Mouse (Mus musculus): ENCODE results near the gene Wdr70. TPM values are rescaled to one million over a fixed set of nuclear protein-coding genes. Genes with fewer than 3 reads are reported as not detected.

Wdr70 gene
- polyA plus RNA-seq, 1 experiment: 3.8 TPM

DNA sequence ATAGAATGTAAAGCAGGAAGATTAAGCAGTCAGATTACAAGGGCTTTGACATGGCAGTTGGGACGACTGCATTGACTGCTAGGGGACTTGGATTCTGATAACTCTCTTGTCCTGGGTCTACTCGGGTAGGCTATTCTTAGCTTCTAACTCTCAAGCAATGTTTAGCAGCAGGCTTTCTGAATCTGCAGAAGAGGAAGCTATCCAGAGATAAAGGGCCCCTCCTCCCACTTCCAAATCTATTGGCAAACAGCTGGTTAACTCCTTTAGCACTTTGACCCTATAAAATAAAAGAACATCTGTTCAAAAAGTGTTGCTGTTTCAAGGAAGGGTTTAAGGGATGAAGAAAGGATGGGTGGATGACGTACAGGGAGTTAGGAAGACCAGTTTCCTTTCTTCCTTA lies 157.3 kb downstream of the Wdr70 start:
- 43% methylated on average over 3 of the region's 3 CpGs for WGBS

GRCm38 (mm10) chr15:7935571-7936165 lies 163.3 kb downstream of the Wdr70 start:
- TF ChIP-seq CTCF (IDR thresholded peaks at IDR 0.05; ENCODE audit: extremely low read depth, insufficient read length, insufficient replicate concordance, low read depth, low read length) (no peak), POLR2A (IDR thresholded peaks at IDR 0.05; ENCODE audit: low read depth, low read length) (no peak)
- WGBS: 78% methylated on average over 7 of the region's 7 CpGs
- no peak overlapping the region for H3K4me3 ChIP-seq (ENCODE audit: low read depth, low read length)

More for the DNA sequence above, 157.3 kb downstream of the Wdr70 start:
- no peaks in the 10 kb centered on the region for H3K36me3 ChIP-seq (ENCODE audit: control insufficient read depth, insufficient read depth, low read length)
- no peaks in the 10 kb centered on the region; the same call in 1 of the 2 replicates for H3K27me3 ChIP-seq (ENCODE audit: control insufficient read depth, insufficient read depth, low read length)
- H3K27ac ChIP-seq (ENCODE audit: insufficient read depth, low read depth, low read length): no peak overlapping the region
- H3K4me3 ChIP-seq (ENCODE audit: low read depth, low read length): no peak overlapping the region
- TF ChIP-seq CTCF (IDR thresholded peaks at IDR 0.05; ENCODE audit: extremely low read depth, insufficient read length, insufficient replicate concordance, low read depth, low read length): no peak
- TF ChIP-seq POLR2A (IDR thresholded peaks at IDR 0.05; ENCODE audit: low read depth, low read length): no peak
- H3K4me1 ChIP-seq (ENCODE audit: control insufficient read depth, insufficient read depth, insufficient read length, low read length): no peaks in the 10 kb centered on the region

GRCm38 (mm10) chr15:7934580-7934979 lies 164.4 kb downstream of the Wdr70 start:
- Histone ChIP-seq H3K27ac (ENCODE audit: insufficient read depth, low read depth, low read length) (no peak overlapping the region), H3K36me3 (ENCODE audit: control insufficient read depth, insufficient read depth, low read length) (no peaks in the 10 kb centered on the region), H3K27me3 (ENCODE audit: control insufficient read depth, insufficient read depth, low read length) (no peaks in the 10 kb centered on the region), H3K4me1 (ENCODE audit: control insufficient read depth, insufficient read depth, insufficient read length, low read length) (peaks cover 3% of the 10 kb centered on the region; the same call in 1 of the 2 replicates), H3K4me3 (ENCODE audit: low read depth, low read length) (no peak overlapping the region)
- TF ChIP-seq CTCF (IDR thresholded peaks at IDR 0.05; ENCODE audit: extremely low read depth, insufficient read length, insufficient replicate concordance, low read depth, low read length): no peak
- TF ChIP-seq POLR2A (IDR thresholded peaks at IDR 0.05; ENCODE audit: low read depth, low read length): no peak
- 46% methylated on average over 4 of the region's 4 CpGs for WGBS

More at GRCm38 (mm10) chr15:7935571-7936165, 163.3 kb downstream of the Wdr70 start:
- Histone ChIP-seq H3K27ac (ENCODE audit: insufficient read depth, low read depth, low read length) (no peak overlapping the region), H3K27me3 (ENCODE audit: control insufficient read depth, insufficient read depth, low read length) (no peaks in the 10 kb centered on the region), H3K36me3 (ENCODE audit: control insufficient read depth, insufficient read depth, low read length) (no peaks in the 10 kb centered on the region), H3K4me1 (ENCODE audit: control insufficient read depth, insufficient read depth, insufficient read length, low read length) (peaks cover 3% of the 10 kb centered on the region; the same call in 1 of the 2 replicates)

GRCm38 (mm10) chr15:7934105-7934504 lies 164.9 kb downstream of the Wdr70 start:
- no peak overlapping the region for H3K4me3 ChIP-seq (ENCODE audit: low read depth, low read length)
- no peaks in the 10 kb centered on the region for H3K27me3 ChIP-seq (ENCODE audit: control insufficient read depth, insufficient read depth, low read length)
- H3K4me1 ChIP-seq (ENCODE audit: control insufficient read depth, insufficient read depth, insufficient read length, low read length): peaks cover 3% of the 10 kb centered on the region; the same call in 1 of the 2 replicates
- TF ChIP-seq POLR2A (IDR thresholded peaks at IDR 0.05; ENCODE audit: low read depth, low read length) (no peak), CTCF (IDR thresholded peaks at IDR 0.05; ENCODE audit: extremely low read depth, insufficient read length, insufficient replicate concordance, low read depth, low read length) (no peak)
- H3K27ac ChIP-seq (ENCODE audit: insufficient read depth, low read depth, low read length): no peak overlapping the region
- WGBS: 58% methylated on average over 16 of the region's 16 CpGs
- H3K36me3 ChIP-seq (ENCODE audit: control insufficient read depth, insufficient read depth, low read length): no peaks in the 10 kb centered on the region

DNA sequence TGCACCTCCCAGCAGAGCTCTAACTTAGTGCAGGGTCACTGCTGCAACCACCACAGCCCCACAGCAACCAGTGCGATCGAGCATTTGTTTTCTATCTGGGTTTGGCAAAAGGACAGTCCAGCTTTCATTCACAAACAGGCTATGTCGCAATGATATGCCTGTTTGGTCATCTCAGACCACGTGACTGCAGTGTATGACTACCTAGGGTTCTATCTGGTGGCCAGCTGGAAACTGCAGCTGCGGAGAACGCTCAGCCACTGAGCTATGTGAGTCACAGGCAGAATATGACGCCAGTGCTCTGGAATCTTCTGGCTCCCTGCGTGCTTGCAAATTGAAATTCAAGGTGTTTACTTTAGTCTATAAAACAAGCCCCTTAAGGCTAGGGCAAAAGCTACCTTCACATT lies 167.4 kb downstream of the Wdr70 start:
- WGBS: 63% methylated on average over 8 of the region's 8 CpGs
- Histone ChIP-seq H3K4me3 (ENCODE audit: low read depth, low read length) (no peak overlapping the region), H3K36me3 (ENCODE audit: control insufficient read depth, insufficient read depth, low read length) (no peaks in the 10 kb centered on the region)

GRCm38 (mm10) chr15:7925382-7925781 lies 173.6 kb downstream of the Wdr70 start:
- H3K27ac ChIP-seq (ENCODE audit: insufficient read depth, low read depth, low read length): no peak overlapping the region
- H3K4me3 ChIP-seq (ENCODE audit: low read depth, low read length): no peak overlapping the region
- peaks cover 2% of the 10 kb centered on the region; the same call in 1 of the 2 replicates for H3K36me3 ChIP-seq (ENCODE audit: control insufficient read depth, insufficient read depth, low read length)
- H3K4me1 ChIP-seq (ENCODE audit: control insufficient read depth, insufficient read depth, insufficient read length, low read length): no peaks in the 10 kb centered on the region
- no peaks in the 10 kb centered on the region for H3K27me3 ChIP-seq (ENCODE audit: control insufficient read depth, insufficient read depth, low read length)
- 93% methylated on average over 4 of the region's 4 CpGs for WGBS
- TF ChIP-seq CTCF (IDR thresholded peaks at IDR 0.05; ENCODE audit: extremely low read depth, insufficient read length, insufficient replicate concordance, low read depth, low read length) (no peak), POLR2A (IDR thresholded peaks at IDR 0.05; ENCODE audit: low read depth, low read length) (no peak)

More for the DNA sequence above, 167.4 kb downstream of the Wdr70 start:
- Histone ChIP-seq H3K4me1 (ENCODE audit: control insufficient read depth, insufficient read depth, insufficient read length, low read length) (peaks cover 3% of the 10 kb centered on the region; the same call in 1 of the 2 replicates), H3K27ac (ENCODE audit: insufficient read depth, low read depth, low read length) (no peak overlapping the region), H3K27me3 (ENCODE audit: control insufficient read depth, insufficient read depth, low read length) (no peaks in the 10 kb centered on the region)
- TF ChIP-seq POLR2A (IDR thresholded peaks at IDR 0.05; ENCODE audit: low read depth, low read length) (no peak), CTCF (IDR thresholded peaks at IDR 0.05; ENCODE audit: extremely low read depth, insufficient read length, insufficient replicate concordance, low read depth, low read length) (no peak)

DNA sequence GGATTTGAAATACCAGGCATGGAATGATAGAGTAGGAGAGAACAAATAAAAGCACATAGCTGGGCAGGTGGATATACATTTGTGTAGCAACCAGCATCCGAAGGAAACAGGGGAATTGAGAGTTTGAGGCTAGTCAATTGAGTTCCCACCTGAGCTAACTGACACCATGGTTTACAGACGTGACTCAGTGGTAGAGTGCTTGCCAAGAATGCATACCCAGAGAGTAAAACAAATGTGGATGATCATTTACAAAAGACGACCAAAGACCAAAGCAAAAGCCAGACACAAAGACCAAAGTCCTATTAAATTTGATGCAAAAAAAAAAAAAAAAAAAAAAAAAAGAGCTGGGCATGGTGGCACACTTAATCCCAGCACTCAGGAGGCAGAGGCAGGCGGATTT lies 175.7 kb downstream of the Wdr70 start:
- 88% methylated on average over 4 of the region's 4 CpGs for WGBS
- H3K4me3 ChIP-seq (ENCODE audit: low read depth, low read length): no peak overlapping the region
- no peak overlapping the region for H3K27ac ChIP-seq (ENCODE audit: insufficient read depth, low read depth, low read length)
- TF ChIP-seq POLR2A (IDR thresholded peaks at IDR 0.05; ENCODE audit: low read depth, low read length) (no peak), CTCF (IDR thresholded peaks at IDR 0.05; ENCODE audit: extremely low read depth, insufficient read length, insufficient replicate concordance, low read depth, low read length) (no peak)
- H3K27me3 ChIP-seq (ENCODE audit: control insufficient read depth, insufficient read depth, low read length): no peaks in the 10 kb centered on the region
- H3K36me3 ChIP-seq (ENCODE audit: control insufficient read depth, insufficient read depth, low read length): peaks cover 2% of the 10 kb centered on the region; the same call in 1 of the 2 replicates
- no peaks in the 10 kb centered on the region for H3K4me1 ChIP-seq (ENCODE audit: control insufficient read depth, insufficient read depth, insufficient read length, low read length)
